Mouse (Mus musculus): ENCODE data around the gene Tmc6. TPM values are rescaled to one million over a fixed set of nuclear protein-coding genes. Genes with fewer than 3 reads are reported as not detected.
"Not testable (repeated sequence)": the region's sequence is repeated elsewhere in the genome, so short reads cannot be mapped to it uniquely, and the experiment has no call there.

Tmc6 gene
- polyA plus RNA-seq, 1 experiment from 2014 or later, result 24.5 TPM

DNA sequence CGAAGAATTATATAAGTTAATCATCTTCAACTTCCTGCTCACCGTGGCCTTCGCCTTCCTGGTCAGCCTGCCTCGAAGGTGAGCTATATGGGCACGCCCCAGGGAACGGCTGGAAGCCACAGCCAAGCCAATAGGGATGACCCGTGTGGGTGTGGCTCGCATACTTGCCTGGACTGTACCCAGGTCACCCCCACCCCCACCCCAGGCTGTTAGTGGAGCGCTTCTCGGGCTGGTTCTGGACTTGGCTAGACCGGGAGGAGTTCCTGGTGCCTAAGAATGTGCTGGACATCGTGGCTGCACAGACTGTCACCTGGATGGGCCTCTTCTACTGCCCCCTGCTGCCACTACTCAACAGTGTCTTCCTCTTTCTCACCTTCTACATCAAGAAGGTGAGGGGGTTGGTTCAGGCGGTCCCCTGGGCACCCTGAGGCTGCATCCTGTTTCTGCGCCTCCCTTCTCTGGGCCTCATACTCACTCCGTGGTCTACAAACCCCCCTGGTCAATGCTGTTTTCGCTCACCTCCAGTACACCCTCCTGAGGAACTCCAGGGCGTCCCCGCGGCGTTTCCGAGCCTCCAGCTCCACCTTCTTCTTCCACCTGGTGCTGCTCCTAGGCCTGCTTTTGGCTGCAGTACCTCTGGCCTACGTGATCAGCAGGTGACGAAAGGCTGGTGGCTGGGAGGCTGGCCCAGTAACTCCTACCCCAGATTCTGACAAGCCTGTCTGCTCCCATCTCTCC, 8.9 kb upstream of the Tmc6 start:
- WGBS, result 30% methylated on average over 23 of the region's 23 CpGs
- no peak overlapping the region for H3K9ac ChIP-seq
- no peak overlapping the region for H3K27ac ChIP-seq
- H3K27me3 ChIP-seq, result 0 out of 2 replicates have a peak, but pooled peaks cover 3% of the 10 kb centered on the region
- H3K4me1 ChIP-seq, result peaks cover 24% of the 10 kb centered on the region
- H3K4me2 ChIP-seq, result peak overlapping the region; percentile 44
- H3K9me3 ChIP-seq, result no peaks in the 10 kb centered on the region
- H3K36me3 ChIP-seq, result no peaks in the 10 kb centered on the region
- peak overlapping the region; percentile 19 for H3K4me3 ChIP-seq
- 0 out of 2 replicates have a peak, but pooled peaks have one; percentile 26 for ATAC-seq (ENCODE audit: insufficient number of reproducible peaks, low FRiP score, low TSS enrichment, low read depth)

DNA sequence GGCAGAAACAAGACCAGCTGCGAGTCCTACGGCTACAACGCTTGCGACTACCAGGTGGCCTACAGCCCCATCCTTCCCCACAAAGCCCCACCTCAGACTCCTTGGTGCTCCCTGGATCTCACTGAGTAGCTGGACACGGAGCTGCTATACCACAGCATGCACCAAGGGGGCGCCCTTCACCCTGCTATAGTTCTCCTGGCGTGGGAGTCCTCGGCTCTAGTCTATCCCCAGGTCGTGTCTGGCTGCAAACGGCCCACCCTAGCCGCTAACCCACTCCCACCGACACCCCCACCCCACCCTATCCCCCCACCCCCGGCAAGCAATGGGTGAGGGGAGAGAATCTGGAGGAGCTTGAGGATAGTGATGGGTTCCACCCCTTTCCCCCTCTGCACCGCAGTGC, 8.3 kb upstream of the Tmc6 start:
- peak overlapping the region; percentile 19 for H3K4me3 ChIP-seq
- 0 out of 2 replicates have a peak, but pooled peaks cover 3% of the 10 kb centered on the region for H3K27me3 ChIP-seq
- H3K4me1 ChIP-seq, result peaks cover 24% of the 10 kb centered on the region
- H3K36me3 ChIP-seq, result no peaks in the 10 kb centered on the region
- H3K4me2 ChIP-seq, result peak overlapping the region; percentile 44
- WGBS, result 4% methylated on average over 14 of the region's 14 CpGs
- H3K9ac ChIP-seq, result no peak overlapping the region
- peak; percentile 21; the same call in 1 of the 2 replicates for ATAC-seq (ENCODE audit: insufficient number of reproducible peaks, low FRiP score, low TSS enrichment, low read depth)
- H3K9me3 ChIP-seq, result no peaks in the 10 kb centered on the region
- H3K27ac ChIP-seq, result no peak overlapping the region

DNA sequence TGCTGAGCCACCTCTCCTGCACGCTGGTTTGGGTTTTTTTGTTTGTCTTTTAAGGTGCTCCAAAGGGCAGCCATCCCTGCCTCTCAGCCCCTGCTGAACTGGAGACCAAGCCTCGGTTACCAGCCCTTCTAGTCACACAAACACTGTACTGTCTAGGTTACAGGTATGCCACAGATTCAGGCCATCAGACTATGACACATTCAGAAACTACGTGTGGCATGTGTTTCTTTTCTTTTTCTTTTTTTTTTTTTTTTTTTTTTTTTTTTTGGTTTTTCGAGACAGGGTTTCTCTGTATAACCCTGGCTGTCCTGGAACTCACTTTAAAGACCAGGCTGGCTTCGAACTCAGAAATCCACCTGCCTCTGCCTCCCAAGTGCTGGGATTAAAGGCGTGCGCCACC, 6.5 kb upstream of the Tmc6 start:
- H3K4me2 ChIP-seq; H3K36me3 ChIP-seq; H3K9ac ChIP-seq; H3K9me3 ChIP-seq; ATAC-seq (ENCODE audit: insufficient number of reproducible peaks, low FRiP score, low TSS enrichment, low read depth); H3K27ac ChIP-seq; H3K27me3 ChIP-seq; H3K4me3 ChIP-seq: not testable (repeated sequence)
- H3K4me1 ChIP-seq, result peaks cover 26% of the 10 kb centered on the region
- WGBS, result 79% methylated on average over 7 of the region's 7 CpGs

DNA sequence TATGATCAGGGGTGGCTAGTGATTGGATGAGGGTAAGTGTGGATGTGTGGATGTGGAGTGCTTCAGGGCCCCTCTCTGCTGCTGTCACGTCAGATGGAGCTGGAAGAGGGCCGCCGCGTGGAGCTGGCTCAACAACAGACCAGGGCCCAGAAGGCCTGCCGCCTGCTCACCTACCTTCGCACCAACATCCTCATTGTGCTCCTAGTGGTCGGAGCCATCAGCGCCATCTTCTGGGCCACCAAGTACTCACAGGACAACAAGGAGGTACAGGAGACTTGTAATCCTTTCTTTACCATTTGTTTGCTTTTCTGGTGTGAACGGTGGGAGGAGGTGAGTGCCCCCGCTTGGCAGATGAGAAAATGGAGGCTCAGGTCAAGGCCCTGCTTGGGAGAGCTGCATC, 4.3 kb upstream of the Tmc6 start:
- H3K4me2 ChIP-seq, result no peak overlapping the region
- peaks cover 32% of the 10 kb centered on the region for H3K4me1 ChIP-seq
- no peak overlapping the region for H3K9ac ChIP-seq
- H3K4me3 ChIP-seq, result no peak overlapping the region
- 15% methylated on average over 10 of the region's 10 CpGs for WGBS
- no peaks in the 10 kb centered on the region for H3K9me3 ChIP-seq
- ATAC-seq (ENCODE audit: insufficient number of reproducible peaks, low FRiP score, low TSS enrichment, low read depth), result no peak
- H3K27ac ChIP-seq, result no peak overlapping the region
- peaks cover 12% of the 10 kb centered on the region; the same call in 1 of the 2 replicates for H3K27me3 ChIP-seq
- no peaks in the 10 kb centered on the region for H3K36me3 ChIP-seq

- H3K9ac ChIP-seq, result no peak overlapping the region
- H3K27me3 ChIP-seq, result peaks cover 10% of the 10 kb centered on the region; the same call in 1 of the 2 replicates
- peaks cover 45% of the 10 kb centered on the region for H3K4me1 ChIP-seq
- H3K36me3 ChIP-seq, result no peaks in the 10 kb centered on the region
- peak overlapping the region; percentile 29; the same call in 1 of the 2 replicates for H3K4me3 ChIP-seq
- H3K27ac ChIP-seq, result no peak overlapping the region
- WGBS, result 45% methylated on average over 10 of the region's 10 CpGs
- peak overlapping the region; percentile 58; the same call in 1 of the 2 replicates for H3K4me2 ChIP-seq
- ATAC-seq (ENCODE audit: insufficient number of reproducible peaks, low FRiP score, low TSS enrichment, low read depth), result no peak
- H3K9me3 ChIP-seq, result no peaks in the 10 kb centered on the region
These were observed 1.8 kb upstream of the Tmc6 start for GRCm38 (mm10) chr11:117783683-117784309.

DNA sequence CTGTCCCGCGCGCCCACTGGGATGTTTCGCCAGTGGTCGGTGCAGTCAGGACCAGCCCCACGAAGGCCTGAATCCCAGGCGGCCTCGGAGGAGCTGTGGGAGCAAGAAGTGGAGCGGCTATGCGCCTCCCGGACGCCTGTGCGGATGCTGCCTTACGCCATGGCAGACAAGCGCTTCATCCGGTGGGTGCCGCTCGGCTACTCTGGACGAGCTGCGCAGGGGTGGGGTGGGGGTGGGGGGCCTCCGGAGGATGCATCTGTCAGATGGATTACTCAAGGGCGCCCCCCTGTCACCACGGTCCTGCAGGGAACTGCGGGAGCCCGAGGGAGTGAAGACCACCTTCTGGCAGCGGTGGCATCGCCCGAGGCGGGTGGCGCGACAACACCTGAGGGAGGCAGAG, 1.1 kb upstream of the Tmc6 start:
- Histone ChIP-seq H3K4me2 (peak overlapping the region; percentile 58), H3K36me3 (peaks cover under 1% of the 10 kb centered on the region; the same call in 1 of the 2 replicates), H3K9ac (no peak overlapping the region; the same call in 1 of the 2 replicates), H3K4me1 (peaks cover 51% of the 10 kb centered on the region), H3K27ac (peak overlapping the region; percentile 51; the same call in 1 of the 2 replicates), H3K27me3 (peaks cover 10% of the 10 kb centered on the region; the same call in 1 of the 2 replicates), H3K4me3 (peak overlapping the region; percentile 29), H3K9me3 (no peaks in the 10 kb centered on the region)
- no peak for ATAC-seq (ENCODE audit: insufficient number of reproducible peaks, low FRiP score, low TSS enrichment, low read depth)
- 7% methylated on average over 31 of the region's 31 CpGs for WGBS

GRCm38 (mm10) chr11:117782705-117783034, 672 bp upstream of the Tmc6 start:
- Histone ChIP-seq H3K27ac (peak overlapping the region; percentile 51; the same call in 1 of the 2 replicates), H3K4me1 (peaks cover 54% of the 10 kb centered on the region)
- no peak for ATAC-seq (ENCODE audit: insufficient number of reproducible peaks, low FRiP score, low TSS enrichment, low read depth)

DNA sequence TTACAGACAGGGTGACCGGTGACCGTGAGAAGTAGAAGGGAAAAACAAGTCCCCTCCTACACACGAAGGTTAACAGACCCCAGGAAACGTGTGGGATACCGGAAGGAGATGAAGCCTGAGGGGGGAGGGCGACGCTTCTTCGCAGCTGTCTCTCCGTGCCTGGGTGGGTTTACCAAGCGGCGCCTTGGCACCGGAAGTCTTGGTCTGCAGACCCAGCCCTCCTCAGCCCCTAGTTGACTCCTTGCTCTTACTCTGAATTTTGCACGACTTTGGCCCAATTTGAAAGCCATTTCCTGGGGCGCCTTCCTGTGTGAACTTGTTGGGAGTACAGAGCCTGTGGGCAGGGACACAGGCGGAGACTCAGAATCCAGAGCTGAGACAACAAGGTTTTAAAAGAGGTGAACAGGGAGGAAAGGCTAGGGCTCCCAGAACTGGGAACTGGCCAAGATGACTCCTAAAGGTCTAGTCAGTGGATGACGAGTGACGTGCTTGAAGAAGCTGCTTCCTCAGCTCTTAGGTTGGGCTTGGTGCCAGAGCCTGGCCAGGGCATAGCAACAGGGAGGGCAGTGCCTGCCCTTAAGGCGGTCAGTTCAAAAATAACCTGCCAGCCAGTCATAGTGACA, 688 bp downstream of the Tmc6 start:
- Histone ChIP-seq H3K4me3 (peak overlapping the region; percentile 46), H3K9me3 (no peaks in the 10 kb centered on the region), H3K27me3 (peaks cover 10% of the 10 kb centered on the region; the same call in 1 of the 2 replicates), H3K9ac (no peak overlapping the region), H3K4me1 (peaks cover 54% of the 10 kb centered on the region), H3K36me3 (peaks cover 6% of the 10 kb centered on the region), H3K4me2 (peak overlapping the region; percentile 93), H3K27ac (peak overlapping the region; percentile 83)
- 15% methylated on average over 18 of the region's 18 CpGs for WGBS
- ATAC-seq (ENCODE audit: insufficient number of reproducible peaks, low FRiP score, low TSS enrichment, low read depth), result no peak

More at GRCm38 (mm10) chr11:117782705-117783034, 672 bp upstream of the Tmc6 start:
- H3K36me3 ChIP-seq, result peaks cover 5% of the 10 kb centered on the region
- H3K4me2 ChIP-seq, result peak overlapping the region; percentile 58
- peaks cover 10% of the 10 kb centered on the region; the same call in 1 of the 2 replicates for H3K27me3 ChIP-seq
- H3K9ac ChIP-seq, result no peak overlapping the region
- H3K4me3 ChIP-seq, result peak overlapping the region; percentile 29
- no peaks in the 10 kb centered on the region for H3K9me3 ChIP-seq
- 61% methylated on average over 9 of the region's 9 CpGs for WGBS

GRCm38 (mm10) chr11:117780582-117781111, 1.4 kb downstream of the Tmc6 start:
- Histone ChIP-seq H3K4me3 (peak overlapping the region; percentile 46), H3K4me2 (peak overlapping the region; percentile 93), H3K27me3 (peaks cover 10% of the 10 kb centered on the region; the same call in 1 of the 2 replicates), H3K36me3 (peaks cover 10% of the 10 kb centered on the region), H3K9me3 (no peaks in the 10 kb centered on the region), H3K9ac (peak overlapping the region; percentile 50), H3K4me1 (peaks cover 54% of the 10 kb centered on the region), H3K27ac (peak overlapping the region; percentile 83)
- 1% methylated on average over 19 of the region's 19 CpGs for WGBS
- peak; percentile 78 for ATAC-seq (ENCODE audit: insufficient number of reproducible peaks, low FRiP score, low TSS enrichment, low read depth)

GRCm38 (mm10) chr11:117780199-117780515, 1.8 kb downstream of the Tmc6 start:
- Histone ChIP-seq H3K4me3 (peak overlapping the region; percentile 46), H3K27me3 (peaks cover 10% of the 10 kb centered on the region; the same call in 1 of the 2 replicates), H3K9ac (peak overlapping the region; percentile 50), H3K36me3 (peaks cover 15% of the 10 kb centered on the region), H3K9me3 (no peaks in the 10 kb centered on the region), H3K4me1 (peaks cover 54% of the 10 kb centered on the region), H3K27ac (peak overlapping the region; percentile 83), H3K4me2 (peak overlapping the region; percentile 93)
- ATAC-seq (ENCODE audit: insufficient number of reproducible peaks, low FRiP score, low TSS enrichment, low read depth), result peak; percentile 17
- 2% methylated on average over 17 of the region's 17 CpGs for WGBS

GRCm38 (mm10) chr11:117779434-117780198, 2.4 kb downstream of the Tmc6 start:
- Histone ChIP-seq H3K27ac (peak overlapping the region; percentile 83), H3K4me1 (peaks cover 54% of the 10 kb centered on the region), H3K9ac (peak overlapping the region; percentile 50), H3K4me3 (peak overlapping the region; percentile 46), H3K4me2 (peak overlapping the region; percentile 93), H3K27me3 (peaks cover 10% of the 10 kb centered on the region; the same call in 1 of the 2 replicates), H3K9me3 (no peaks in the 10 kb centered on the region), H3K36me3 (peaks cover 21% of the 10 kb centered on the region)
- peak; percentile 25; the same call in 1 of the 2 replicates for ATAC-seq (ENCODE audit: insufficient number of reproducible peaks, low FRiP score, low TSS enrichment, low read depth)
- WGBS, result 3% methylated on average over 38 of the region's 38 CpGs

Data from limb, embryonic 15.5 days (tissue).